Mouse (Mus musculus): ENCODE data around the gene Gm14419.
"Not testable (repeated sequence)": the region's sequence is repeated elsewhere in the genome, so short reads cannot be mapped to it uniquely, and the experiment has no call there.

Gene Gm14419

DNA sequence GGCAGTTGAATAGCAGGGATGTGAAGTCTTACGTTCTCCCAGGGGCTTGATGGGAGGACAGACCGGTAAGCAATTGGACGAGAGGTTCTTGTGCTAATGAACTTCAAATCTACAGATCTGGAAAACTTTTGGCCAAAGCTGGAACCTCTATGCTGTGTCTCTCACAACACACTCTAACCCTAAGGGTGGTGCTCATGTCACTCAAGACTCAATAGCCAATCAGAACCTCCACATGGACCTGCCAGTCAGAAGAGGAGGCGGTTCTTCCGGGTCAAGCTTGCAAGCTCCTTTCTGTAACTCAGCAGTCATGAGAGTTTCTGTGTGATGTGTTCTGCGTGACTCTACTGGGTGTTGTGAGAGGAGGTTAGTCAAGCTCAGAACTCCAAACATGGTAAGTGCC lies at the start of gene Gm14419:
Gene Gm14419, plus strand, starts transcription at position 301 of the 400 bp plus-strand sequence.
- DNase-seq, result not testable (repeated sequence)
